Mouse (Mus musculus): ENCODE data around the gene Gpr107. TPM values are rescaled to one million over a fixed set of nuclear protein-coding genes. Genes with fewer than 3 reads are reported as not detected.

The Gpr107 gene
- polyA plus RNA-seq, 1 experiment: 35.3 TPM

GRCm38 (mm10) chr2:31254806-31255205, 102.7 kb downstream of the Gpr107 start:
- TF ChIP-seq POLR2A (IDR thresholded peaks at IDR 0.05; ENCODE audit: borderline replicate concordance, extremely low read depth, insufficient read depth, insufficient read length, poor library complexity, severe bottlenecking) (no peak), CTCF (IDR thresholded peaks at IDR 0.05; ENCODE audit: borderline replicate concordance, extremely low read depth, insufficient read depth, insufficient read length) (no peak)
- DNase-seq (ENCODE audit: low read depth): no peak

- peak; percentile 60 for DNase-seq (ENCODE audit: low read depth)
- TF ChIP-seq POLR2A (IDR thresholded peaks at IDR 0.05; ENCODE audit: borderline replicate concordance, extremely low read depth, insufficient read depth, insufficient read length, poor library complexity, severe bottlenecking) (no peak), CTCF (IDR thresholded peaks at IDR 0.05; ENCODE audit: borderline replicate concordance, extremely low read depth, insufficient read depth, insufficient read length) (peak; percentile 46; the same call in 1 of the 2 replicates)
Measured at GRCm38 (mm10) chr2:31255952-31256938, 104.1 kb downstream of the Gpr107 start.

DNA sequence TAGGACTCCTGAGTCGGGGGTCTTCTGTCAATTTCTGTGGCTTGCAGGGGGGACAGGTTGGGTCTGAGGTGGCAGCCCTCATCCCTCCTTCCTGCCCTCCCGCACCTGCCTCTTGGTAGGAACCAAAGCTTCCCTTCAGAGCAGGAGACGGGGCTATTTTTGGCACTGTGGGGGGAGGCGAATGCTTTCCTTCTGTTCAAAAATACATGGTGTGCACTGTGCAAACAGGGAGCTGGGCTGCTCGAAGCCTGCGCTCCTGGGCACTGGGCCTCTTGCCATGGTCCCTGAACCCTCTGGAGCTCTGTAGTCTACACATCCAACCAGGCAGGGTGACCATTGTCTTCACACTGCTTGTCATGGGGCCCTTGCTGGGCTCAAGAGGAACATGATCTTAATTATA, 105.0 kb downstream of the Gpr107 start:
- TF ChIP-seq POLR2A (IDR thresholded peaks at IDR 0.05; ENCODE audit: borderline replicate concordance, extremely low read depth, insufficient read depth, insufficient read length, poor library complexity, severe bottlenecking) (no peak), CTCF (IDR thresholded peaks at IDR 0.05; ENCODE audit: borderline replicate concordance, extremely low read depth, insufficient read depth, insufficient read length) (no peak)
- peak; percentile 39 for DNase-seq (ENCODE audit: low read depth)

GRCm38 (mm10) chr2:31258609-31259366, 106.7 kb downstream of the Gpr107 start:
- peak; percentile 84 for DNase-seq (ENCODE audit: low read depth)
- TF ChIP-seq CTCF (IDR thresholded peaks at IDR 0.05; ENCODE audit: borderline replicate concordance, extremely low read depth, insufficient read depth, insufficient read length) (no peak), POLR2A (IDR thresholded peaks at IDR 0.05; ENCODE audit: borderline replicate concordance, extremely low read depth, insufficient read depth, insufficient read length, poor library complexity, severe bottlenecking) (no peak)

GRCm38 (mm10) chr2:31259367-31259920, 107.3 kb downstream of the Gpr107 start:
- TF ChIP-seq POLR2A (IDR thresholded peaks at IDR 0.05; ENCODE audit: borderline replicate concordance, extremely low read depth, insufficient read depth, insufficient read length, poor library complexity, severe bottlenecking) (no peak), CTCF (IDR thresholded peaks at IDR 0.05; ENCODE audit: borderline replicate concordance, extremely low read depth, insufficient read depth, insufficient read length) (no peak)
- DNase-seq (ENCODE audit: low read depth): no peak

DNA sequence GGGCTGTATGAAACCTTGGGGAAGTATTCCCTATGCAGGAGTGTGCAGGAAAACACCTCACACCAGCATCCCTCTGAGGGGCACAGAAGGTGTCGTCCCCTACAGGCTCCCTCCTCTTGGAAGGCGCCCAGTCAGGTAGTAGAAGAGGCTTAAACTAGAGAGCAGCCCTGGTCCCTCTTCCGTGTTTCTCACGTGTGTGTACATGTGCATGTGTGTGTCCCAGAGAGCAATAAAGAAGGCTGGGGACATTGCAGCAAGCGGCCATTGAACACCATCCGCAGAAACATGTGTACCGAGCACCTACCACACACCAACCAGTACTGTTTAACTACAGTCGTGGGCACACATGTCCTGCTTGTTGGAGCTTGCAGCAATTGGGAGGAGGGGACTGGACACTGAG, 108.4 kb downstream of the Gpr107 start:
- TF ChIP-seq POLR2A (IDR thresholded peaks at IDR 0.05; ENCODE audit: borderline replicate concordance, extremely low read depth, insufficient read depth, insufficient read length, poor library complexity, severe bottlenecking) (no peak), CTCF (IDR thresholded peaks at IDR 0.05; ENCODE audit: borderline replicate concordance, extremely low read depth, insufficient read depth, insufficient read length) (no peak)
- DNase-seq (ENCODE audit: low read depth): no peak

DNA sequence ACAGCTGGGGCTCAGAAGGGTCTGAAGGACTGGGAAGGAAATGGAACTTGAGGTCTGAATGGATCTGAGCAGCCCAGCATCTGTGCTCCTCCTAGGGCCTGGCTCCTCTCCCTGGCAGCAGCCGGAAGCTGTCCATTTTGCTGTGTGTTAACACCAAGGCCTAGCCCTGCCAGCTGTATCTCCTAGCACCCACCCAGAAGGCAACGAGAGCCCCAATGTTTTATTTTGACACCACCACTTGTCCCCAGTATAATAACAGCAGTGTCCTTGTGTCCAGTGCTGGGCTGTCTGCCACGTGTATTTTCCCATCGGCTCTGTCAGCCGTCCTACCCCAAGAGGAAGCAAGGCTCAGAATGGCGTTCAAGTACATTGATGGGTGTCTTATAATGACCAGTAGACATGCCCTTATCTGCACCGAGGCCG, 110.9 kb downstream of the Gpr107 start:
- DNase-seq (ENCODE audit: low read depth): peak; percentile 84
- no peak for TF ChIP-seq CTCF (IDR thresholded peaks at IDR 0.05; ENCODE audit: borderline replicate concordance, extremely low read depth, insufficient read depth, insufficient read length)
- no peak for TF ChIP-seq POLR2A (IDR thresholded peaks at IDR 0.05; ENCODE audit: borderline replicate concordance, extremely low read depth, insufficient read depth, insufficient read length, poor library complexity, severe bottlenecking)

DNA sequence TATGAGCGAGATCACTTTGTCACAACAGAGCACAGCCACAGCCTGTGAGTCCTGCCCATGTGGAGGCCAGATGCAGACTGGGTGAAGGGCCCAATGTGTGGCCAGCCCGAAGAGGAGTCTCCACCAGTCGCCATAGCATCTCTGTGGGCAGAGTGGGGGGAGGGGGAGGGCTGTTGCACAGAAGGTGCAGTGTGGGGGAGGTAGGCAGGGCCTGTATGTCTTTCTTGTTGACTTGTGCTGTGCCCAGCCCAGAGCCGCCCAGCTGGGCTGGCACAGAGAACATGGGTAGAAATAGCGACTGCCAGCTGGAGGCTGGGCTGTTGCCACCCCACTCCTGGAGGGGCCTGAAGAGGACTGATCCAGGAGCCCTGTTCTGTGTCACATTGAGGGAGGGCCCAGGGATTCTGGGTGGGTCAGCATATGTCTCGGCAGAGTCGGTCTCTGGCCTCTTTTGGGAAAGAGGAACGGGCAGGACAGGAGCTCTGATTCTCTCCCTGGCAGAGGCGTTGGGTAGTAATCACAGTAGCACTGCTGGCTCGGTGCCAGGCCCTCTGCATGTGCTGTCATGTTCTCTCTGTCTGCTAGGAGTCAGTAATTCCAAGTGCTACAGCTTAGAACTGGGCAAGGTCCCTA, 111.7 kb downstream of the Gpr107 start:
- TF ChIP-seq CTCF (IDR thresholded peaks at IDR 0.05; ENCODE audit: borderline replicate concordance, extremely low read depth, insufficient read depth, insufficient read length) (no peak), POLR2A (IDR thresholded peaks at IDR 0.05; ENCODE audit: borderline replicate concordance, extremely low read depth, insufficient read depth, insufficient read length, poor library complexity, severe bottlenecking) (no peak)
- peak; percentile 92 for DNase-seq (ENCODE audit: low read depth)

GRCm38 (mm10) chr2:31267447-31267846, 115.3 kb downstream of the Gpr107 start:
- DNase-seq (ENCODE audit: low read depth): peak; percentile 67
- TF ChIP-seq POLR2A (IDR thresholded peaks at IDR 0.05; ENCODE audit: borderline replicate concordance, extremely low read depth, insufficient read depth, insufficient read length, poor library complexity, severe bottlenecking): no peak
- no peak for TF ChIP-seq CTCF (IDR thresholded peaks at IDR 0.05; ENCODE audit: borderline replicate concordance, extremely low read depth, insufficient read depth, insufficient read length)

Other genes with a start within 250 kb of the Gpr107 start
- 3.8 and 4.7 TPM in 2 replicates for gene Ptges, start 222.5 kb upstream of the Gpr107 start, polyA plus RNA-seq (2012; rRNA removed)
- gene Tor1b, start 199.4 kb upstream of the Gpr107 start, polyA plus RNA-seq (2012; rRNA removed): 32.0 and 37.6 TPM in 2 replicates
- 66.9 and 79.1 TPM in 2 replicates for gene Tor1a, start 184.4 kb upstream of the Gpr107 start, polyA plus RNA-seq (2012; rRNA removed)
- gene BC005624, start 170.1 kb upstream of the Gpr107 start, polyA plus RNA-seq (2012; rRNA removed): 69.0 and 72.0 TPM in 2 replicates
- gene Usp20, start 170.0 kb upstream of the Gpr107 start, polyA plus RNA-seq (2012; rRNA removed): 41.8 and 42.5 TPM in 2 replicates
- gene Fnbp1, start 10.3 kb upstream of the Gpr107 start, polyA plus RNA-seq (2012; rRNA removed): 34.1 and 46.3 TPM in 2 replicates
- 56.1 and 93.6 TPM in 2 replicates for gene Ncs1, start 93.5 kb downstream of the Gpr107 start, polyA plus RNA-seq (2012; rRNA removed)
- gene Hmcn2, start 162.1 kb downstream of the Gpr107 start, polyA plus RNA-seq (2012; rRNA removed): 0.44 and 0.96 TPM in 2 replicates